Mouse (Mus musculus): ENCODE results near the gene Arid3a. TPM values are rescaled to one million over a fixed set of nuclear protein-coding genes. Genes with fewer than 3 reads are reported as not detected.

Gene Arid3a
- total and polyA plus RNA-seq, 3 experiments = 11.8 to 17.2 TPM; not detected in 1

DNA sequence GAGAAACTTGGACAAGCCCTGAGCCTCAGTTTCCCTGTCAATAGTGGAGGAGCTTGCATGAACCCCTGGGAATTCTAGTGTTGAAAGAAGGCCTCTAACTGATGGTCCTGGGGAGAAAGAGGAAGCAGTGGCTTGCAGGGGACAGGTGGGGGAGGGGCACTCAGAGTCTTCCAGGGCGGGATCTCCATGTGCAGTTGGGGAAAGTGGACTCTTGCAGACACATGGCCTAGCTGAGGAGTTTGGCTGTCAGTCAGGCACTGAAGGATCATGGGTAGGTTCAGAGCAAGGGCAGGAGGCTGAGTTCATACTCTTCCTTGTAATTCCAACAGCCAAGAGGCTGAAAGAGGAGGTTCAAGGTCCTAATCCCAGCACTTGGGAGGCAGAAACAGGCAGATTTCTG is 49.7 kb upstream of the Arid3a start (continued):
- TF ChIP-seq POLR2A (IDR thresholded peaks at IDR 0.05; ENCODE audit: control insufficient read depth in 1 of 2, insufficient read depth in 1 of 2, low read depth in 1 of 2, low read length in 2 of 2, poor library complexity in 1 of 2) (peak; percentile 42 to 67; a peak in 2 of 4 replicates), CHD2 (IDR thresholded peaks at IDR 0.05; ENCODE audit: low read length) (peak; percentile 77)

DNA sequence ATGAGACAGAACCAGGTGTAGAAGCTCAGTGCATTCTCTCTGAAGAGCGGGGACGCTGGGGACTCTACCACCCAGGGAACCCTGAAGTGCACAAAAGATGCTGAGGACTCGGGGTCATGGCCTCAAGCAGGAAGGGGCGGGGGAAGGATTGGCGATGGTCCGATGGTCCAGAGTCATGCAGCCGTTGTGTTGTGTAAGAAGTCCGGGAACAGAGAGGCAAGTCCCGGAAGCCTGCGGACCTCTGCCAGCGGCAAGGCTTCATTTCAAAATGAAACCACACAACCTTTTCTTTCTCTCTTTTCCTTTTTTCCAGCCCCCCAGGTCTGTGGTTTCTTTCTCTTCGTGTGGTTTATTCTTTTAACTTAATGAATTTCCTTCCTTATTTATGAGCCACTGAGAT is 49.1 kb upstream of the Arid3a start:
- DNase-seq (ENCODE audit: low read depth, low spot score) = peak; percentile 69
- H3K4me1 ChIP-seq (ENCODE audit: control insufficient read depth in 1 of 2, insufficient read depth in 2 of 2, low read length in 2 of 2) = peaks cover 8 to 36% of the 10 kb centered on the region in 2 experiments; a peak in 3 of 4 replicates
- TF ChIP-seq POLR2AphosphoS2 (IDR thresholded peaks at IDR 0.05; ENCODE audit: low read length) (no peak), ZKSCAN1 (IDR thresholded peaks at IDR 0.05; ENCODE audit: low read depth, low read length) (no peak), HCFC1 (IDR thresholded peaks at IDR 0.05; ENCODE audit: low read depth, low read length) (no peak), EP300 (IDR thresholded peaks at IDR 0.05; ENCODE audit: low read depth in 1 of 2, low read length in 2 of 2) (0 out of 4 replicates have a peak, but pooled peaks of 1 of the 2 experiments have one; percentile 9), MXI1 (IDR thresholded peaks at IDR 0.05; ENCODE audit: low read depth, low read length) (no peak), TCF12 (IDR thresholded peaks at IDR 0.05; ENCODE audit: low read depth, low read length) (no peak), SIN3A (IDR thresholded peaks at IDR 0.05; ENCODE audit: low read length) (no peak), KAT2A (conservative IDR thresholded peaks at IDR 0.05; ENCODE audit: low read depth, low read length) (no peak), E2F4 (IDR thresholded peaks at IDR 0.05; ENCODE audit: borderline replicate concordance, low read depth, low read length) (no peak), ZMIZ1 (IDR thresholded peaks at IDR 0.05; ENCODE audit: low read depth, low read length) (no peak), ETS1 (IDR thresholded peaks at IDR 0.05; ENCODE audit: low read depth, low read length) (peak; percentile 40; the same call in 1 of the 2 replicates), BHLHE40 (IDR thresholded peaks at IDR 0.05; ENCODE audit: borderline replicate concordance, low read depth, low read length) (no peak), RCOR1 (IDR thresholded peaks at IDR 0.05; ENCODE audit: low read depth, low read length) (no peak), POLR2AphosphoS5 (IDR thresholded peaks at IDR 0.05; ENCODE audit: borderline replicate concordance, low read depth, low read length) (no peak), ZC3H11A (IDR thresholded peaks at IDR 0.05; ENCODE audit: low read depth, low read length) (no peak), TBP (IDR thresholded peaks at IDR 0.05; ENCODE audit: low read depth, low read length) (0 out of 2 replicates have a peak, but pooled peaks have one; percentile 42), ELF1 (IDR thresholded peaks at IDR 0.05; ENCODE audit: low read depth, low read length) (peak; percentile 45; the same call in 1 of the 2 replicates), GATA1 (IDR thresholded peaks at IDR 0.05; ENCODE audit: low read depth, low read length) (no peak), POLR2A (IDR thresholded peaks at IDR 0.05; ENCODE audit: control insufficient read depth in 1 of 2, insufficient read depth in 1 of 2, low read depth in 1 of 2, low read length in 2 of 2, poor library complexity in 1 of 2) (no peak), ZNF384 (IDR thresholded peaks at IDR 0.05; ENCODE audit: low read depth, low read length) (no peak), MEF2A (IDR thresholded peaks at IDR 0.05; ENCODE audit: extremely low read depth, insufficient replicate concordance, low read depth, low read length, poor library complexity, severe bottlenecking) (no peak)
- H3K9ac ChIP-seq (ENCODE audit: control insufficient read depth, low read depth, low read length, poor library complexity, severe bottlenecking) = peak overlapping the region; percentile 70
- peaks cover 0 to 14% of the 10 kb centered on the region in 2 experiments; a peak in 2 of 4 replicates for H3K36me3 ChIP-seq (ENCODE audit: control insufficient read depth in 1 of 2, insufficient read depth in 2 of 2, low read length in 2 of 2)
- no peaks in the 10 kb centered on the region for H3K79me2 ChIP-seq (ENCODE audit: control insufficient read depth, insufficient read depth, low read length, poor library complexity)
- H3K27me3 ChIP-seq (ENCODE audit: control insufficient read depth in 1 of 2, insufficient read depth in 2 of 2, low read length in 2 of 2) = no peaks in the 10 kb centered on the region
- H3K27ac ChIP-seq (ENCODE audit: control insufficient read depth, low read depth, low read length) = peak overlapping the region; percentile 78
- no peaks in the 10 kb centered on the region for H3K9me3 ChIP-seq (replicated peaks; ENCODE audit: insufficient read depth, low read length)
- peak overlapping the region; percentile 43 to 56 for H3K4me3 ChIP-seq (ENCODE audit: control insufficient read depth in 1 of 2, insufficient read depth in 1 of 2, low read depth in 2 of 2, low read length in 2 of 2)
